Mouse (Mus musculus) cerebellum, adult 2 months (tissue): ENCODE results near the gene Wwox.

Experiments used
- CTCF ChIP-seq: fragments of 200-500 bp; IDR thresholded peaks from 2 replicates; pipeline ENCODE4 v1.5.1; 2011; ENCODE audit warnings: low read depth, mild to moderate bottlenecking, control low read depth, low read length, moderate library complexity, borderline replicate concordance; ENCODE audit not compliant: insufficient read depth
- POLR2A ChIP-seq: fragments of 200-500 bp; IDR thresholded peaks from 2 replicates; pipeline ENCODE4 v1.6.1; 2011; ENCODE audit warnings: low read length, control low read depth, borderline replicate concordance; ENCODE audit not compliant: insufficient read depth

GRCm38 (mm10) chr8:114568531-114569166, 129.2 kb downstream of the Wwox start:
- TF ChIP-seq CTCF (no peak), POLR2A (no peak)
